Mouse (Mus musculus): Measurements from ENCODE around the gene Znrf2. TPM values are rescaled to one million over a fixed set of nuclear protein-coding genes. Genes with fewer than 3 reads are reported as not detected.
A peak's percentile ranks its signal among the peaks of the same experiment; 100 is the strongest.

Gene Znrf2
- 4.1 and 4.4 TPM in 2 replicates for polyA plus RNA-seq (2015; fragmentation: Nextera tagmentation; extraction: Ambion mirVana)

DNA sequence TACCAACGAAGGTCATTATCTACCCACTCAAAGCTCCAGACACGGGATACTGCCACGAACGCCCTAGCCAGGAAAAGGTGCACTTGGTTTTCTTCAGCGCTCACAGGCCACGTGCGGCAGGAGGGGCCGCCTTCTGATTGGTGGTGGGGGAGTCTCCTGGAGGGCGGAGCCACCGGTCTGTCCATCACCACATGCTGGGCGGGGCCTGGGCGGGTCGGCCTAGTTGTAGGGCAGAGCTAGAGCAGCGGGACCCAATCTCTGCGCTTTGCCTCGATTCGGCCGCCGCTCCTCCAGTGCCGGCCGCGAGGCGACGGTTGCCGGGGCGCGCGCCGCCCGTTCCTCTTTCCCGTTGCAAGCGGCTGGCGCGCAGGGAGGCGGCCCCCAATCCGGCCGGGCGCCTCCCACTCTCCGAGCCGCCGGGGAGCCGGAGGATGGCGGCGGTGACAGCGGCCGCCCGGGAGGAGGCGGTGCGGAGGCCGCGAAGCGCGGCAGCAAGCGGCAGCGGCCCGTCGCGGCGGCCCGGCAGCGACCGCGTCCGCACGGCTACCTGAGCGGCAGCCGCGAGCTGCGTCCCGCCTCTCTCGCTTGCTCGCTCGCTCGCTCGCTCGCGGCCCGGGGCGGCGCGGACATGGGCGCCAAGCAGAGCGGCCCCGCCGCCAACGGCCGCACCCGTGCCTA lies at the start of gene Znrf2:
TSS of gene Znrf2 (plus strand) at position 529 of the 678 bp plus-strand sequence.
- peak; percentile 99 for ATAC-seq (ENCODE audit: low FRiP score, low TSS enrichment)
- H3K27me3 ChIP-seq (ENCODE audit: insufficient read depth, low read length) = no peaks in the 10 kb centered on the region

GRCm38 (mm10) chr6:54767746-54768145 lies 49.0 kb upstream of the Znrf2 start:
- Histone ChIP-seq H3K4me1 (ENCODE audit: insufficient read depth, low read length) (no peaks in the 10 kb centered on the region), H3K9ac (replicated peaks; ENCODE audit: low read length) (no peak overlapping the region), H3K4me3 (ENCODE audit: low read length) (no peak overlapping the region), H3K27me3 (ENCODE audit: insufficient read depth, low read length) (no peaks in the 10 kb centered on the region), H3K36me3 (ENCODE audit: insufficient read depth, low read length) (no peaks in the 10 kb centered on the region), H3K4me2 (replicated peaks; ENCODE audit: low read depth, low read length) (no peak overlapping the region), H3K27ac (ENCODE audit: low read length) (no peak overlapping the region), H3K9me3 (ENCODE audit: low read length) (no peaks in the 10 kb centered on the region)
- ATAC-seq (ENCODE audit: low FRiP score, low TSS enrichment) = no peak
- 23% methylated on average over 4 of the region's 4 CpGs for WGBS

More for the DNA sequence above, at the start of gene Znrf2:
- peak within 1 kb of the TSS; percentile 94 for H3K27ac ChIP-seq (ENCODE audit: low read length)
- peak within 1 kb of the TSS; percentile 96 for H3K9ac ChIP-seq (replicated peaks; ENCODE audit: low read length)
- H3K9me3 ChIP-seq (ENCODE audit: low read length) = no peaks in the 10 kb centered on the region
- peak within 1 kb of the TSS; percentile 77 for H3K4me3 ChIP-seq (ENCODE audit: low read length)
- H3K4me1 ChIP-seq (ENCODE audit: insufficient read depth, low read length) = peaks cover 33% of the 10 kb centered on the region
- WGBS = under 1% methylated on average over 78 of the region's 88 CpGs
- no peaks in the 10 kb centered on the region for H3K36me3 ChIP-seq (ENCODE audit: insufficient read depth, low read length)
- H3K4me2 ChIP-seq (replicated peaks; ENCODE audit: low read depth, low read length) = peak within 1 kb of the TSS; percentile 72

DNA sequence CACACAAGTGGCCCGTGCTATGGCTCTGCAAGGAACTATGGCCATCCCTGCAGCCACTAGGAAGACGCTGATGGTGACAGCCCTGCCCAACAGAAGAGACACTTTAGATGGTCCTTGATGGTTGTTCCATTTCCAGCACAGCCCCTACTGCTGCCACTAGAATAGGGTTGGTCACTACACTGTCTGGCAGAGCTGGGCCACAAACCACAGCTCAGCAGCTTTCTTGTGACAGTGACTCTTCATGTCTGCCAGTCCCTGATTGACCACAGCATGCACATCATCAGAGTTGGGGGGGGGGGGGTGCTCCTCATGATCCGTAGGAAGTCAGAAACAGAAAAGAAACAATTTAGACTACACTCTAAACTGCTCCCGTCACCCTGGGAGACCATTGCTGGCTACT lies 46.0 kb upstream of the Znrf2 start:
- Histone ChIP-seq H3K9ac (replicated peaks; ENCODE audit: low read length) (no peak overlapping the region), H3K4me2 (replicated peaks; ENCODE audit: low read depth, low read length) (no peak overlapping the region), H3K9me3 (ENCODE audit: low read length) (no peaks in the 10 kb centered on the region), H3K36me3 (ENCODE audit: insufficient read depth, low read length) (no peaks in the 10 kb centered on the region), H3K4me1 (ENCODE audit: insufficient read depth, low read length) (no peaks in the 10 kb centered on the region), H3K4me3 (ENCODE audit: low read length) (no peak overlapping the region), H3K27me3 (ENCODE audit: insufficient read depth, low read length) (no peaks in the 10 kb centered on the region), H3K27ac (ENCODE audit: low read length) (no peak overlapping the region)
- no peak for ATAC-seq (ENCODE audit: low FRiP score, low TSS enrichment)
- 76% methylated on average over 4 of the region's 4 CpGs for WGBS

DNA sequence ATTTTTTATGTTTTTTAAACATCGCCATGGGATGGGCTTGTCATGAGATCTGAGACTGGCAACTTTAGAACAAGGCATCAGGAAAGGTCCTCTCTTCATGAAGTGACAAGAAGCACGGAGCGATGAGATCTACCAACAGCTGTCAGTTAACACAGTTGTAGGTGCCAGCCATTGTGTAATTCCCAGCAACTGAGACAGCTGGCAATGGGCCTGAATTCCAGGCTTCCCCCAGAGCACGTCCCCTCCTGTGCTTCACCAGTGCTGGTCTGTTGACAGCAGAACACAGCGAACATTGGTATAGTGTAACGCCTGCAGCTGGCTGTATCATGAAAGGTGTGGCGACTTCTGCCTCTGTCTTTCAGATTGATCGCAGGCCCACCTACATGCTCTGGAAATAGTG lies 45.5 kb upstream of the Znrf2 start:
- 78% methylated on average over 8 of the region's 8 CpGs for WGBS
- H3K27me3 ChIP-seq (ENCODE audit: insufficient read depth, low read length) = no peaks in the 10 kb centered on the region
- no peaks in the 10 kb centered on the region for H3K4me1 ChIP-seq (ENCODE audit: insufficient read depth, low read length)
- H3K36me3 ChIP-seq (ENCODE audit: insufficient read depth, low read length) = no peaks in the 10 kb centered on the region
- no peak overlapping the region for H3K4me3 ChIP-seq (ENCODE audit: low read length)
- ATAC-seq (ENCODE audit: low FRiP score, low TSS enrichment) = no peak
- no peak overlapping the region for H3K4me2 ChIP-seq (replicated peaks; ENCODE audit: low read depth, low read length)
- no peak overlapping the region for H3K27ac ChIP-seq (ENCODE audit: low read length)
- no peaks in the 10 kb centered on the region for H3K9me3 ChIP-seq (ENCODE audit: low read length)
- H3K9ac ChIP-seq (replicated peaks; ENCODE audit: low read length) = no peak overlapping the region

GRCm38 (mm10) chr6:54772078-54772477 lies 44.6 kb upstream of the Znrf2 start:
- WGBS = 91% methylated on average over 5 of the region's 5 CpGs

GRCm38 (mm10) chr6:54775739-54776138 lies 41.0 kb upstream of the Znrf2 start:
- H3K27me3 ChIP-seq (ENCODE audit: insufficient read depth, low read length) = no peaks in the 10 kb centered on the region
- H3K9me3 ChIP-seq (ENCODE audit: low read length) = no peaks in the 10 kb centered on the region
- H3K9ac ChIP-seq (replicated peaks; ENCODE audit: low read length) = no peak overlapping the region
- H3K36me3 ChIP-seq (ENCODE audit: insufficient read depth, low read length) = no peaks in the 10 kb centered on the region
- ATAC-seq (ENCODE audit: low FRiP score, low TSS enrichment) = no peak
- no peak overlapping the region for H3K27ac ChIP-seq (ENCODE audit: low read length)
- no peak overlapping the region for H3K4me2 ChIP-seq (replicated peaks; ENCODE audit: low read depth, low read length)
- H3K4me1 ChIP-seq (ENCODE audit: insufficient read depth, low read length) = no peaks in the 10 kb centered on the region
- no peak overlapping the region for H3K4me3 ChIP-seq (ENCODE audit: low read length)

More at GRCm38 (mm10) chr6:54772078-54772477, 44.6 kb upstream of the Znrf2 start:
- no peak overlapping the region for H3K27ac ChIP-seq (ENCODE audit: low read length)
- H3K4me3 ChIP-seq (ENCODE audit: low read length) = no peak overlapping the region
- H3K36me3 ChIP-seq (ENCODE audit: insufficient read depth, low read length) = no peaks in the 10 kb centered on the region
- ATAC-seq (ENCODE audit: low FRiP score, low TSS enrichment) = no peak
- no peaks in the 10 kb centered on the region for H3K27me3 ChIP-seq (ENCODE audit: insufficient read depth, low read length)
- H3K9me3 ChIP-seq (ENCODE audit: low read length) = no peaks in the 10 kb centered on the region
- H3K4me2 ChIP-seq (replicated peaks; ENCODE audit: low read depth, low read length) = no peak overlapping the region
- H3K9ac ChIP-seq (replicated peaks; ENCODE audit: low read length) = no peak overlapping the region
- no peaks in the 10 kb centered on the region for H3K4me1 ChIP-seq (ENCODE audit: insufficient read depth, low read length)

GRCm38 (mm10) chr6:54777661-54778060 lies 39.1 kb upstream of the Znrf2 start:
- Histone ChIP-seq H3K4me1 (ENCODE audit: insufficient read depth, low read length) (no peaks in the 10 kb centered on the region), H3K27me3 (ENCODE audit: insufficient read depth, low read length) (no peaks in the 10 kb centered on the region), H3K9me3 (ENCODE audit: low read length) (no peaks in the 10 kb centered on the region), H3K4me3 (ENCODE audit: low read length) (no peak overlapping the region), H3K4me2 (replicated peaks; ENCODE audit: low read depth, low read length) (no peak overlapping the region), H3K36me3 (ENCODE audit: insufficient read depth, low read length) (no peaks in the 10 kb centered on the region), H3K27ac (ENCODE audit: low read length) (no peak overlapping the region), H3K9ac (replicated peaks; ENCODE audit: low read length) (no peak overlapping the region)
- ATAC-seq (ENCODE audit: low FRiP score, low TSS enrichment) = no peak
- 49% methylated on average over 8 of the region's 8 CpGs for WGBS

DNA sequence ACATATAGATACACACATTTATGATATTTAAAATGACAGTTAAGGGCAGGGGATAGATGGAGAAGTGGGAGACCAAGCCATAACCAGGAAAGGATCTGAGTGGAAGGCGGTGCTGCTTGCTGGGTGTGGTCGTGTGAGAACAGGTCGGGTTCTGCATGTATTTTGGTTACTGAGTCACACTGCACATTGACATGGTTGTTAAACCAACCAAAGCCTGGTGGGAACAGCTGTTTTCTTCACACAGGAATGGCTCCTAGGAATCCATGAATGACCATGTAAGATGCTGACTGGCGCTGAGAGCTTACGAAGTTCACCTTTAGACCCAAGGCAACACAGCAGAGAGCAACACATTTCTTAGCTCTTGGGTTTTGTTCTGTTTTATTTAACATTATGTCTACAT lies 36.7 kb upstream of the Znrf2 start:
- H3K36me3 ChIP-seq (ENCODE audit: insufficient read depth, low read length) = no peaks in the 10 kb centered on the region

DNA sequence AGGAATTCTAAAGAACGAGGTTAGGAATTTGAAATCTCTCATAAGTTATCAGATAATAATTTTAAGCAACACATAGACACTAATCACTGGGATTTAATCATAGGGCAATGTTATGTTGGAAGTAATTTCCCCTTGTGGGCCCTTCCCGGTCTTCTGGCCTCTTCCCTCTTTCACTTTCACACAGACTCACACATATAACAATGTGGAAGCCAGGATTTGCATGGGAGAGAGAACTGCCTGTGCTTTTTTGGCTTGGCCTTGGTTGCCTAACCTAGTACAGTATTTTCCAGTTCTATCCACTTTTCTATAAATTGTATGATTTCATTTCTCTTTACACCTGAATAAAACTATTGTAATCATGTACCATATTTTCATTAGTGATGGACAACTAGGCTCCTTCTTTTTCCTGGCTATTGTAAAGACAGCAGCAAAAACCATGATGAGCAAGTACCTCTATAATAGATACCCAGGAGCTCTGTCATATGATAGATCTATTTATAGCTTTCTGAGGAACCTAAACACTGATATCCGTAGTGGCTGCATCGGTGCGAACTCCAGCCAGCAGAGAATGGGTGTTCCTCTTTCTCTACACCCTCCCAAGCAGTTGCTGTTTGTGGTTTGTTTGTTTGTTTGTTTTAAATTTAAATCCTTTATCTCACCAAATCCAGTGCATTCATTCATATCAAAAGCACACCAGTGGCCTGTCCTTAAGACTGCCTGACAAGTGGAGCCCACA lies 36.0 kb upstream of the Znrf2 start:
- H3K36me3 ChIP-seq (ENCODE audit: insufficient read depth, low read length) = no peaks in the 10 kb centered on the region
- no peaks in the 10 kb centered on the region for H3K27me3 ChIP-seq (ENCODE audit: insufficient read depth, low read length)
- no peak overlapping the region for H3K4me3 ChIP-seq (ENCODE audit: low read length)
- ATAC-seq (ENCODE audit: low FRiP score, low TSS enrichment) = no peak
- H3K9me3 ChIP-seq (ENCODE audit: low read length) = no peaks in the 10 kb centered on the region
- H3K9ac ChIP-seq (replicated peaks; ENCODE audit: low read length) = no peak overlapping the region
- no peaks in the 10 kb centered on the region for H3K4me1 ChIP-seq (ENCODE audit: insufficient read depth, low read length)
- WGBS = 88% methylated on average over 5 of the region's 5 CpGs
- no peak overlapping the region for H3K27ac ChIP-seq (ENCODE audit: low read length)
- H3K4me2 ChIP-seq (replicated peaks; ENCODE audit: low read depth, low read length) = no peak overlapping the region

More for the DNA sequence above, 36.7 kb upstream of the Znrf2 start:
- no peak overlapping the region for H3K9ac ChIP-seq (replicated peaks; ENCODE audit: low read length)
- no peak overlapping the region for H3K4me3 ChIP-seq (ENCODE audit: low read length)
- H3K4me2 ChIP-seq (replicated peaks; ENCODE audit: low read depth, low read length) = no peak overlapping the region
- WGBS = 64% methylated on average over 5 of the region's 5 CpGs
- H3K27ac ChIP-seq (ENCODE audit: low read length) = no peak overlapping the region
- H3K27me3 ChIP-seq (ENCODE audit: insufficient read depth, low read length) = no peaks in the 10 kb centered on the region
- H3K9me3 ChIP-seq (ENCODE audit: low read length) = no peaks in the 10 kb centered on the region
- ATAC-seq (ENCODE audit: low FRiP score, low TSS enrichment) = 0 out of 2 replicates have a peak, but pooled peaks have one; percentile 57
- no peaks in the 10 kb centered on the region for H3K4me1 ChIP-seq (ENCODE audit: insufficient read depth, low read length)

DNA sequence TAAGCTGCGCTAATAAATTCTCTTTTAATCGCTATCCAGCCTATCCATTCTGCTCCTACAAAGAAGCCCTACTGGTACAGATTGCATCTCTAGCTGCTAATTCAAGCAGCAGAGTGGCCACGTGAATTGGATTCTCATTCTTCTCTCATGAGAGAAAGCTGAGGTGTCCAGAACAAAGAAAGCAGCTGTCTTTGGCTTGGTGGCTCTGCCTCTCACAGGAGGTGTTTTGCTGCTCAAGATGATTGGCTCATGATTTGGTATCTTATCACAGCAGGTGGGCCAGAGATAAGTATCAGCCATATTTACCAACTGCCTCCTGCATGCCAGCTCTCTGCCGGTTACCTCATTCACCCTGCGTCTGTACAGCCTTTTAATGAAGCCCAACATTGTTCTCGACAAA lies 34.8 kb upstream of the Znrf2 start:
- WGBS = 76% methylated on average over 6 of the region's 6 CpGs
- H3K4me3 ChIP-seq (ENCODE audit: low read length) = no peak overlapping the region
- no peaks in the 10 kb centered on the region for H3K36me3 ChIP-seq (ENCODE audit: insufficient read depth, low read length)
- no peaks in the 10 kb centered on the region for H3K9me3 ChIP-seq (ENCODE audit: low read length)
- no peak for ATAC-seq (ENCODE audit: low FRiP score, low TSS enrichment)
- no peak overlapping the region for H3K9ac ChIP-seq (replicated peaks; ENCODE audit: low read length)
- H3K4me1 ChIP-seq (ENCODE audit: insufficient read depth, low read length) = no peaks in the 10 kb centered on the region
- no peak overlapping the region for H3K4me2 ChIP-seq (replicated peaks; ENCODE audit: low read depth, low read length)
- no peaks in the 10 kb centered on the region for H3K27me3 ChIP-seq (ENCODE audit: insufficient read depth, low read length)
- no peak overlapping the region for H3K27ac ChIP-seq (ENCODE audit: low read length)

Measured in kidney, embryonic 16.5 days (tissue).